Mouse (Mus musculus): ENCODE measurements around the gene Tmem270. TPM values are rescaled to one million over a fixed set of nuclear protein-coding genes. Genes with fewer than 3 reads are reported as not detected.

Tmem270 gene
- polyA plus RNA-seq, 1 experiment from 2014 or later, result not detected

- 82% methylated on average over 6 of the region's 6 CpGs for WGBS
- 0 out of 2 replicates have a peak overlapping the region, but pooled peaks have one; percentile 25 for H3K27ac ChIP-seq
These were observed 13.7 kb upstream of the Tmem270 start for GRCm38 (mm10) chr5:134920106-134920687.

GRCm38 (mm10) chr5:134919097-134919496, 12.6 kb upstream of the Tmem270 start:
- DNase-seq (ENCODE audit: extremely low spot score, low spot score), result no peak
- peaks cover 6% of the 10 kb centered on the region; the same call in 1 of the 2 replicates for H3K4me1 ChIP-seq
- H3K9me3 ChIP-seq, result peaks cover 5% of the 10 kb centered on the region; the same call in 1 of the 2 replicates
- 89% methylated on average over 3 of the region's 3 CpGs for WGBS
- no peaks in the 10 kb centered on the region for H3K36me3 ChIP-seq (replicated peaks)
- no peaks in the 10 kb centered on the region for H3K27me3 ChIP-seq (ENCODE audit: poor library complexity, severe bottlenecking)
- no peak overlapping the region for H3K27ac ChIP-seq
- no peak overlapping the region for H3K4me3 ChIP-seq

More at GRCm38 (mm10) chr5:134920106-134920687, 13.7 kb upstream of the Tmem270 start:
- Histone ChIP-seq H3K4me1 (peaks cover 6% of the 10 kb centered on the region; the same call in 1 of the 2 replicates), H3K27me3 (ENCODE audit: poor library complexity, severe bottlenecking) (no peaks in the 10 kb centered on the region), H3K36me3 (replicated peaks) (no peaks in the 10 kb centered on the region), H3K9me3 (peaks cover 5% of the 10 kb centered on the region; the same call in 1 of the 2 replicates), H3K4me3 (no peak overlapping the region)
- DNase-seq (ENCODE audit: extremely low spot score, low spot score), result no peak

- Histone ChIP-seq H3K27me3 (ENCODE audit: poor library complexity, severe bottlenecking) (no peaks in the 10 kb centered on the region), H3K27ac (no peak overlapping the region), H3K4me1 (peaks cover 6% of the 10 kb centered on the region; the same call in 1 of the 2 replicates), H3K4me3 (no peak overlapping the region), H3K36me3 (replicated peaks) (no peaks in the 10 kb centered on the region), H3K9me3 (peaks cover 5% of the 10 kb centered on the region; the same call in 1 of the 2 replicates)
- peak; percentile 51 for DNase-seq (ENCODE audit: extremely low spot score, low spot score)
- 48% methylated on average over 16 of the region's 16 CpGs for WGBS
These were observed 11.7 kb upstream of the Tmem270 start for GRCm38 (mm10) chr5:134918071-134918832.

GRCm38 (mm10) chr5:134915311-134915710, 8.8 kb upstream of the Tmem270 start, which contains the start of gene Cldn13:
Cldn13 (minus strand) TSS chr5:134915526.
- no peak for DNase-seq (ENCODE audit: extremely low spot score, low spot score)
- H3K27ac ChIP-seq, result 0 out of 2 replicates have a peak within 1 kb of the TSS, but pooled peaks have one; percentile 16
- WGBS, result 87% methylated on average over 8 of the region's 8 CpGs
- peaks cover 5% of the 10 kb centered on the region; the same call in 1 of the 2 replicates for H3K9me3 ChIP-seq
- H3K36me3 ChIP-seq (replicated peaks), result no peaks in the 10 kb centered on the region
- H3K4me1 ChIP-seq, result peaks cover under 1% of the 10 kb centered on the region; the same call in 1 of the 2 replicates
- no peaks in the 10 kb centered on the region for H3K27me3 ChIP-seq (ENCODE audit: poor library complexity, severe bottlenecking)
- H3K4me3 ChIP-seq, result peak within 1 kb of the TSS; percentile 5; the same call in 1 of the 2 replicates

- Histone ChIP-seq H3K27ac (0 out of 2 replicates have a peak overlapping the region, but pooled peaks have one; percentile 16), H3K4me1 (no peaks in the 10 kb centered on the region), H3K36me3 (replicated peaks) (no peaks in the 10 kb centered on the region), H3K27me3 (ENCODE audit: poor library complexity, severe bottlenecking) (no peaks in the 10 kb centered on the region), H3K4me3 (peak overlapping the region; percentile 5; the same call in 1 of the 2 replicates), H3K9me3 (peaks cover 5% of the 10 kb centered on the region; the same call in 1 of the 2 replicates)
- no peak for DNase-seq (ENCODE audit: extremely low spot score, low spot score)
- WGBS, result 85% methylated on average over 8 of the region's 8 CpGs
These were observed 8.0 kb upstream of the Tmem270 start for GRCm38 (mm10) chr5:134914510-134914909.

- no peak for DNase-seq (ENCODE audit: extremely low spot score, low spot score)
- 0 out of 2 replicates have a peak overlapping the region, but pooled peaks have one; percentile 12 for H3K27ac ChIP-seq
- H3K4me1 ChIP-seq, result no peaks in the 10 kb centered on the region
- H3K27me3 ChIP-seq (ENCODE audit: poor library complexity, severe bottlenecking), result no peaks in the 10 kb centered on the region
- WGBS, result 83% methylated on average over 4 of the region's 4 CpGs
- H3K36me3 ChIP-seq (replicated peaks), result no peaks in the 10 kb centered on the region
- H3K4me3 ChIP-seq, result no peak overlapping the region
- H3K9me3 ChIP-seq, result peaks cover 5% of the 10 kb centered on the region; the same call in 1 of the 2 replicates
These were observed 7.2 kb upstream of the Tmem270 start for GRCm38 (mm10) chr5:134913753-134914152.

- H3K9me3 ChIP-seq, result peaks cover 5% of the 10 kb centered on the region; the same call in 1 of the 2 replicates
- WGBS, result 77% methylated on average over 3 of the region's 3 CpGs
- no peak for DNase-seq (ENCODE audit: extremely low spot score, low spot score)
- H3K4me3 ChIP-seq, result no peak overlapping the region
- 0 out of 2 replicates have a peak overlapping the region, but pooled peaks have one; percentile 12 for H3K27ac ChIP-seq
- H3K36me3 ChIP-seq (replicated peaks), result no peaks in the 10 kb centered on the region
- no peaks in the 10 kb centered on the region for H3K4me1 ChIP-seq
- H3K27me3 ChIP-seq (ENCODE audit: poor library complexity, severe bottlenecking), result no peaks in the 10 kb centered on the region
These were observed 6.8 kb upstream of the Tmem270 start for GRCm38 (mm10) chr5:134913352-134913751.

- no peaks in the 10 kb centered on the region for H3K36me3 ChIP-seq (replicated peaks)
- H3K4me1 ChIP-seq, result peaks cover 6% of the 10 kb centered on the region
- H3K4me3 ChIP-seq, result no peak overlapping the region
- WGBS, result 85% methylated on average over 2 of the region's 2 CpGs
- no peaks in the 10 kb centered on the region for H3K9me3 ChIP-seq
- H3K27ac ChIP-seq, result no peak overlapping the region
- no peak for DNase-seq (ENCODE audit: extremely low spot score, low spot score)
- no peaks in the 10 kb centered on the region for H3K27me3 ChIP-seq (ENCODE audit: poor library complexity, severe bottlenecking)
These were observed 5.4 kb upstream of the Tmem270 start for GRCm38 (mm10) chr5:134911901-134912300.

GRCm38 (mm10) chr5:134907135-134907534, 602 bp upstream of the Tmem270 start:
- no peaks in the 10 kb centered on the region for H3K27me3 ChIP-seq (ENCODE audit: poor library complexity, severe bottlenecking)
- no peak overlapping the region for H3K4me3 ChIP-seq

GRCm38 (mm10) chr5:134901644-134902027, 4.9 kb downstream of the Tmem270 start:
- no peak overlapping the region; the same call in 1 of the 2 replicates for H3K27ac ChIP-seq
- H3K9me3 ChIP-seq, result no peaks in the 10 kb centered on the region
- peaks cover 18% of the 10 kb centered on the region for H3K4me1 ChIP-seq
- WGBS, result 75% methylated on average over 8 of the region's 8 CpGs
- H3K4me3 ChIP-seq, result no peak overlapping the region
- no peaks in the 10 kb centered on the region for H3K27me3 ChIP-seq (ENCODE audit: poor library complexity, severe bottlenecking)
- no peaks in the 10 kb centered on the region for H3K36me3 ChIP-seq (replicated peaks)
- DNase-seq (ENCODE audit: extremely low spot score, low spot score), result no peak

More at GRCm38 (mm10) chr5:134907135-134907534, 602 bp upstream of the Tmem270 start:
- no peaks in the 10 kb centered on the region for H3K9me3 ChIP-seq
- DNase-seq (ENCODE audit: extremely low spot score, low spot score), result peak; percentile 94
- whole genome bisulfite sequencing, result under 1% methylated on average over 13 of the region's 13 CpGs
- peak overlapping the region; percentile 32; the same call in 1 of the 2 replicates for H3K27ac ChIP-seq
- H3K4me1 ChIP-seq, result peaks cover 11% of the 10 kb centered on the region
- H3K36me3 ChIP-seq (replicated peaks), result no peaks in the 10 kb centered on the region

- no peak for DNase-seq (ENCODE audit: extremely low spot score, low spot score)
- no peak overlapping the region; the same call in 1 of the 2 replicates for H3K27ac ChIP-seq
- WGBS, result 56% methylated on average over 12 of the region's 12 CpGs
These were observed 5.4 kb downstream of the Tmem270 start for GRCm38 (mm10) chr5:134901012-134901643.

GRCm38 (mm10) chr5:134897596-134897995, 8.9 kb downstream of the Tmem270 start:
- Histone ChIP-seq H3K9me3 (no peaks in the 10 kb centered on the region), H3K27ac (0 out of 2 replicates have a peak overlapping the region, but pooled peaks have one; percentile 48), H3K4me1 (peaks cover 20% of the 10 kb centered on the region), H3K36me3 (replicated peaks) (no peaks in the 10 kb centered on the region), H3K4me3 (no peak overlapping the region), H3K27me3 (ENCODE audit: poor library complexity, severe bottlenecking) (no peaks in the 10 kb centered on the region)
- DNase-seq (ENCODE audit: extremely low spot score, low spot score), result no peak
- WGBS, result 87% methylated on average over 17 of the region's 17 CpGs

More at GRCm38 (mm10) chr5:134901012-134901643, 5.4 kb downstream of the Tmem270 start:
- Histone ChIP-seq H3K27me3 (ENCODE audit: poor library complexity, severe bottlenecking) (no peaks in the 10 kb centered on the region), H3K36me3 (replicated peaks) (no peaks in the 10 kb centered on the region), H3K4me3 (no peak overlapping the region), H3K4me1 (peaks cover 15% of the 10 kb centered on the region), H3K9me3 (no peaks in the 10 kb centered on the region)

Measured in forebrain, embryonic 10.5 days (tissue).